Comparison of ENCODE assay signal across 29 mouse cellular contexts in genomic region chr4:124002105-124002504, GRCm38 (mm10).
"Had no signal": no experiment of that assay in that cellular context is flagged by ENCODE, and none has a peak within 500 bp of the region (broad histone marks: within the 10 kb centered on the region; RNA-seq: fewer than 3 reads in every experiment).

No protein-coding gene starts in this region.

- H3K9me3 ChIP-seq: heart, embryonic 12.5 days; heart, embryonic 13.5 days; heart, embryonic 15.5 days; hindbrain, embryonic 10.5 days; hindbrain, embryonic 12.5 days; hindbrain, embryonic 13.5 days; hindbrain, embryonic 15.5 days; intestine, embryonic 15.5 days; kidney, embryonic 15.5 days had no signal

- DNase-seq: heart, postnatal 10 days; heart, postnatal 14 days; heart, postnatal 36 days; heart, postnatal 4 days; kidney, adult 11 months; kidney, adult 18-20 months; kidney, adult 2 months; kidney, adult 8-10 months; kidney, adult 9 months; kidney, postnatal 14 days; kidney, postnatal 25 days; kidney, postnatal 36 days; kidney, postnatal 4 days; layer of hippocampus, adult 9-11 months; layer of hippocampus, postnatal 36 days had no signal

- H3K27ac ChIP-seq: heart, embryonic 13.5 days; heart, embryonic 15.5 days; hindbrain, embryonic 10.5 days; hindbrain, embryonic 12.5 days; hindbrain, embryonic 13.5 days; hindbrain, embryonic 14.5 days; hindbrain, embryonic 15.5 days; hindbrain, postnatal 0 days; intestine, embryonic 15.5 days; kidney, embryonic 15.5 days; kidney, postnatal 0 days; layer of hippocampus, adult 2 months; left cerebral cortex, adult 2 months had no signal

- H3K36me3 ChIP-seq: heart, embryonic 12.5 days; heart, embryonic 13.5 days; heart, embryonic 15.5 days; hindbrain, embryonic 10.5 days; hindbrain, embryonic 12.5 days; hindbrain, embryonic 13.5 days; hindbrain, embryonic 15.5 days; intestine, embryonic 15.5 days; kidney, embryonic 15.5 days had no signal

- H3K27me3 ChIP-seq: heart, embryonic 15.5 days; hindbrain, embryonic 12.5 days; hindbrain, embryonic 15.5 days; intestine, embryonic 15.5 days; kidney, embryonic 15.5 days had no signal

- H3K9ac ChIP-seq: heart, embryonic 12.5 days; heart, embryonic 13.5 days; heart, embryonic 15.5 days; hindbrain, embryonic 12.5 days; hindbrain, embryonic 13.5 days; hindbrain, embryonic 14.5 days; hindbrain, embryonic 15.5 days; intestine, embryonic 15.5 days; kidney, embryonic 15.5 days had no signal

- H3K4me1 ChIP-seq: intestine, embryonic 15.5 days had no signal

- H3K4me3 ChIP-seq: heart, embryonic 12.5 days; heart, embryonic 13.5 days; heart, embryonic 15.5 days; hindbrain, embryonic 10.5 days; hindbrain, embryonic 12.5 days; hindbrain, embryonic 13.5 days; hindbrain, embryonic 15.5 days; intestine, embryonic 15.5 days; kidney, embryonic 15.5 days; layer of hippocampus, adult 2 months; left cerebral cortex, adult 2 months had no signal
